Mouse (Mus musculus) forebrain, embryonic 11.5 days (tissue): ENCODE data around the gene Stk40. TPM values are rescaled to one million over a fixed set of nuclear protein-coding genes. Genes with fewer than 3 reads are reported as not detected.
"Not testable (repeated sequence)": the region's sequence is repeated elsewhere in the genome, so short reads cannot be mapped to it uniquely, and the experiment has no call there.

Experiments
- ATAC-seq: fragments of 200-750 bp; cut with Nextera tagmentation; replicated peaks from 2 replicates; pipeline ENCODE4 v1.8.0; 2017; ENCODE audit warnings: moderate TSS enrichment; ENCODE audit not compliant: low FRiP score
- DNase-seq: peaks from one replicate; pipeline ENCODE4 v3.0.0-alpha.2; 2017; ENCODE audit warnings: low spot score
- H3K27ac ChIP-seq: fragments of 300-500 bp; sonication (generic); 2 replicates; pipeline ENCODE4 v1.5.1; 2014; ENCODE audit warnings: low read depth, low read length
- H3K27me3 ChIP-seq: fragments of 300-500 bp; sonication (generic); 2 replicates; pipeline ENCODE4 v1.6.1; 2014; ENCODE audit warnings: mild to moderate bottlenecking, low read length, mixed read lengths; ENCODE audit not compliant: control insufficient read depth, insufficient read depth
- H3K36me3 ChIP-seq: fragments of 300-500 bp; sonication (generic); 2 replicates; pipeline ENCODE4 v1.6.1; 2014; ENCODE audit warnings: mild to moderate bottlenecking, low read length, moderate library complexity, mixed read lengths; ENCODE audit not compliant: control insufficient read depth, insufficient read depth
- H3K4me1 ChIP-seq: fragments of 300-500 bp; sonication (generic); replicated peaks from 2 replicates; pipeline ENCODE4 v1.6.1; 2014; ENCODE audit warnings: low read length, mixed read lengths; ENCODE audit not compliant: control insufficient read depth, insufficient read depth
- H3K4me2 ChIP-seq: fragments of 300-500 bp; sonication (generic); 2 replicates; pipeline ENCODE4 v1.6.1; 2014; ENCODE audit warnings: low read depth, mild to moderate bottlenecking, low read length, moderate library complexity, mixed read lengths; ENCODE audit not compliant: severe bottlenecking
- H3K4me3 ChIP-seq: fragments of 300-500 bp; sonication (generic); 2 replicates; pipeline ENCODE4 v1.5.1; 2014; ENCODE audit warnings: low read depth, low read length
- H3K9ac ChIP-seq: fragments of 300-500 bp; sonication (generic); 2 replicates; pipeline ENCODE4 v1.6.1; 2014; ENCODE audit warnings: low read length
- H3K9me3 ChIP-seq: fragments of 300-500 bp; sonication (generic); 2 replicates; pipeline ENCODE4 v1.6.1; 2016; ENCODE audit warnings: low read length, mixed read lengths; ENCODE audit not compliant: control insufficient read depth
- WGBS: fragments of 180-500 bp; shearing (Covaris S2); extraction: QIAGEN DNeasy Blood & Tissue Kit; methylation state at CpG from one replicate; pipeline ENCODE4 v1.1.7; 2014; 5-methylcytosine and 5-hydroxymethylcytosine counted together
- polyA plus RNA-seq: library from polyadenylated mRNA; unstranded; fragments of >200 nt; fragmentation: Nextera tagmentation; extraction: Ambion mirVana; gene quantifications from 2 replicates; pipeline ENCODE4 v1.2.1, GENCODE M21; 2014

Stk40 gene
- polyA plus RNA-seq, 1 experiment from 2014 or later: 37.4 TPM

GRCm38 (mm10) chr4:126095622-126096430 is 7.9 kb upstream of the Stk40 start:
- H3K36me3 ChIP-seq, H3K27ac ChIP-seq, H3K4me1 ChIP-seq, ATAC-seq, H3K9ac ChIP-seq, H3K27me3 ChIP-seq, H3K9me3 ChIP-seq, H3K4me2 ChIP-seq, DNase-seq, H3K4me3 ChIP-seq: not testable (repeated sequence)
- 57% methylated on average over 14 of the region's 14 CpGs for WGBS

GRCm38 (mm10) chr4:126096464-126097111 is 7.2 kb upstream of the Stk40 start, which contains the start of gene Lsm10:
TSS of gene Lsm10 (plus strand) at chr4:126096623.
- Histone ChIP-seq H3K36me3 (no peaks in the 10 kb centered on the region), H3K4me2 (peak within 1 kb of the TSS; percentile 63), H3K9ac (peak within 1 kb of the TSS; percentile 74), H3K27me3 (no peaks in the 10 kb centered on the region), H3K9me3 (no peaks in the 10 kb centered on the region), H3K27ac (peak within 1 kb of the TSS; percentile 46; the same call in 1 of the 2 replicates), H3K4me3 (peak within 1 kb of the TSS; percentile 59), H3K4me1 (no peaks in the 10 kb centered on the region)
- ATAC-seq (peak; percentile 98), DNase-seq (peak; percentile 97)
- 4% methylated on average over 36 of the region's 37 CpGs for WGBS

GRCm38 (mm10) chr4:126097711-126098253 is 6.0 kb upstream of the Stk40 start:
- H3K4me2 ChIP-seq: no peak overlapping the region
- H3K27me3 ChIP-seq: no peaks in the 10 kb centered on the region
- no peaks in the 10 kb centered on the region; the same call in 1 of the 2 replicates for H3K4me1 ChIP-seq
- no peak overlapping the region; the same call in 1 of the 2 replicates for H3K9ac ChIP-seq
- ATAC-seq: no peak
- 95% methylated on average over 20 of the region's 20 CpGs for WGBS
- DNase-seq: no peak
- H3K27ac ChIP-seq: no peak overlapping the region
- no peaks in the 10 kb centered on the region for H3K36me3 ChIP-seq
- H3K4me3 ChIP-seq: no peak overlapping the region
- no peaks in the 10 kb centered on the region for H3K9me3 ChIP-seq

- 95% methylated on average over 3 of the region's 3 CpGs for WGBS
- H3K36me3 ChIP-seq: no peaks in the 10 kb centered on the region
- H3K4me3 ChIP-seq: no peak overlapping the region
- no peak for ATAC-seq
- H3K27ac ChIP-seq: no peak overlapping the region
- H3K4me2 ChIP-seq: no peak overlapping the region
- H3K9me3 ChIP-seq: no peaks in the 10 kb centered on the region
- no peaks in the 10 kb centered on the region; the same call in 1 of the 2 replicates for H3K4me1 ChIP-seq
- no peak for DNase-seq
- no peaks in the 10 kb centered on the region for H3K27me3 ChIP-seq
- H3K9ac ChIP-seq: no peak overlapping the region
These were observed 4.4 kb upstream of the Stk40 start for GRCm38 (mm10) chr4:126099365-126099764.

GRCm38 (mm10) chr4:126100764-126101163 is 3.0 kb upstream of the Stk40 start:
- WGBS: 94% methylated on average over 3 of the region's 3 CpGs
- Histone ChIP-seq H3K27me3 (no peaks in the 10 kb centered on the region), H3K36me3 (no peaks in the 10 kb centered on the region), H3K27ac (no peak overlapping the region), H3K4me3 (no peak overlapping the region), H3K9ac (no peak overlapping the region), H3K9me3 (no peaks in the 10 kb centered on the region), H3K4me2 (no peak overlapping the region), H3K4me1 (peaks cover 5% of the 10 kb centered on the region; the same call in 1 of the 2 replicates)
- no peak for DNase-seq
- no peak for ATAC-seq

GRCm38 (mm10) chr4:126102061-126102841 is 1.5 kb upstream of the Stk40 start:
- peaks cover 5% of the 10 kb centered on the region; the same call in 1 of the 2 replicates for H3K4me1 ChIP-seq
- WGBS: 41% methylated on average over 7 of the region's 7 CpGs

GRCm38 (mm10) chr4:126103057-126103581 is 638 bp upstream of the Stk40 start:
- Histone ChIP-seq H3K9ac (peak overlapping the region; percentile 51), H3K4me2 (peak overlapping the region; percentile 74), H3K4me1 (peaks cover 10% of the 10 kb centered on the region; the same call in 1 of the 2 replicates), H3K9me3 (no peaks in the 10 kb centered on the region), H3K27me3 (no peaks in the 10 kb centered on the region), H3K27ac (peak overlapping the region; percentile 42; the same call in 1 of the 2 replicates), H3K36me3 (no peaks in the 10 kb centered on the region), H3K4me3 (peak overlapping the region; percentile 91)
- 2% methylated on average over 15 of the region's 15 CpGs for WGBS
- ATAC-seq (no peak; the same call in 1 of the 2 replicates), DNase-seq (peak; percentile 75)

More at GRCm38 (mm10) chr4:126102061-126102841, 1.5 kb upstream of the Stk40 start:
- DNase-seq (no peak), ATAC-seq (no peak)
- peak overlapping the region; percentile 74; the same call in 1 of the 2 replicates for H3K4me2 ChIP-seq
- no peak overlapping the region; the same call in 1 of the 2 replicates for H3K27ac ChIP-seq
- no peaks in the 10 kb centered on the region for H3K36me3 ChIP-seq
- H3K27me3 ChIP-seq: no peaks in the 10 kb centered on the region
- no peaks in the 10 kb centered on the region for H3K9me3 ChIP-seq
- H3K4me3 ChIP-seq: no peak overlapping the region
- no peak overlapping the region for H3K9ac ChIP-seq
